Mouse (Mus musculus): ENCODE data around the gene Hmgcr. TPM values are rescaled to one million over a fixed set of nuclear protein-coding genes. Genes with fewer than 3 reads are reported as not detected.

The Hmgcr gene
- total RNA-seq (2021): 1 to 10 TPM; 4.3 to 7.6 TPM
- long read RNA-seq, experiment 1, full-length matches to known transcripts: 2 of 2 reads
- long read RNA-seq, experiment 1, partial matches to known transcripts: 0 of 2 reads
- long read RNA-seq, experiment 1, other reads (novel, unspliced or antisense): 0 of 2 reads
- long read RNA-seq, experiment 2, full-length matches to known transcripts: 3 of 5 reads
- long read RNA-seq, experiment 2, partial matches to known transcripts: 0 of 5 reads
- long read RNA-seq, experiment 2, other reads (novel, unspliced or antisense): 2 of 5 reads

DNA sequence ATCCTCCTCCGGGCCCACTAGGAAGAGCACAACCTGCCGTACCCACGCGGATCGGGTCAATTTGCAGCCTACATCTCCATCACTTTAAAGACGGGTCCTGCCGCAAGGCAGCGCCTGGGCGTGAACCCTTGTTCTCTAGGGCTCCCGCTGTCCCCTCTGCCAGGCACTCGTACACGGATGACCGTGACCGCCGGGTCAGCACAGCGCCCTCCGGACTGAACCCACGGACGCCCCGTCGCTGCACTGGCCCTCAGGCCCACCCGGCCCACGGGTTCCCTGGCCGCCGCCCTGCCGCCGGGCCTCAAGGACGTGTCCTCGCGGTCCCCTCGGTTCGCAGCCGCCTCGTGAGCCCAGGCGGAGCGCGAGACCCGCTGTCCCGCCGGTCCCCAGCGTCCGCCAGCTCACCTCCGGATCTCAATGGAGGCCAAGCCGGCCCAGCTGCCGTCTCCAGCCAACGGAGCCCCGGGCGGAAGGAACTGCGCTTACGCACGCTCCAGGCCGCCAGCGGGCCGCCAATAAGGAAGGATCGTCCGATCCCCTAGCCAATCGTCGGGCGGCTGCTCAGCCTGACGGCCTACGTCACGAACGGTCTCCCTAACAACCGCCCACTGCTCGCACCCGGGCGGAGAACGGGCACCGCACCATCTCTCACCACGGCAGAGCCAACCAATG is at the start of gene Hmgcr:
Gene Hmgcr, minus strand, starts transcription at position 531 of the 672 bp plus-strand sequence.
- peak; percentile 94 to 96 for DNase-seq
- intact Hi-C loops (cut with DNase I): loop anchor here (10.0 kb wide), 1 partner anchor 1264 kb away; no protein-coding TSS in a partner anchor

DNA sequence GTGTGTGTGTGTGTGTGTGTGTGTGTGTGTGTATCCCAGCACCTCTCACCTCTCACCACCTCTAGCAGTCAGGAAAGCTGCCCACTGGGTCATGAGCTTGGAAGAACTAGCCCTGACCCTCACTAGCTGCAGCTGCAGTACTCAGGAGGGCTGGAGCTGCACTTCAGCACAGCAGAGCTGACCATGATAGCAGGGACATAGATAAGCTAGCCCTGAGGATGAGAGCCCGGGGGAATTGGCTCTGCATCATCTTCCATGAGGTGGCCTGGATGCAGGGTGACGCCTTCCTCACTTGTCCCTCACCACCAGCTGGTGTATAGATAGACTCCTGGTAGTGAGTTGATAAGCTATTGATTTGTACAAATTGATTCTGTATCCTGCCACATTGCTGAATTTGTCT is 49.3 kb upstream of the Hmgcr start:
- no peak for DNase-seq
- intact Hi-C loops (cut with DNase I): no loop called here

DNA sequence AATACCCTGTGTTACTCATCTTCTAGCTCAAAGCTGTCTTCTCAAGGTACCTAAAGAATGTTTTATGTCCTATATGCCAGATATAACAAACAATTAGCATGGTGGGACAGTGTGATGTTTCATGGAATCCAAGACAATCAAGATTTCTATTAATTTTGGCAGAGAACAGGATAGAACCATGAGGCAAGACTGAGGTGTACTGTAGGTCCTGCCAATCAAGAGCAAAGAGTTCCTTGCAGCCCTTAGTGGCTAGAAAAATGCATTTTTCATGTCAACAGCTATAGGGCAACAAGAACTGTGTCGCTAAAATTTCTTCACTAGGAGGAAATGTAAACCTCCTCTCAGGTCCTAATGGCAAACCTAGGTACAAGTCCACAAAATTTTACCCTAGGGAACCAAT is 47.1 kb upstream of the Hmgcr start:
- no peak for DNase-seq
- intact Hi-C loops (cut with DNase I): no loop called here

DNA sequence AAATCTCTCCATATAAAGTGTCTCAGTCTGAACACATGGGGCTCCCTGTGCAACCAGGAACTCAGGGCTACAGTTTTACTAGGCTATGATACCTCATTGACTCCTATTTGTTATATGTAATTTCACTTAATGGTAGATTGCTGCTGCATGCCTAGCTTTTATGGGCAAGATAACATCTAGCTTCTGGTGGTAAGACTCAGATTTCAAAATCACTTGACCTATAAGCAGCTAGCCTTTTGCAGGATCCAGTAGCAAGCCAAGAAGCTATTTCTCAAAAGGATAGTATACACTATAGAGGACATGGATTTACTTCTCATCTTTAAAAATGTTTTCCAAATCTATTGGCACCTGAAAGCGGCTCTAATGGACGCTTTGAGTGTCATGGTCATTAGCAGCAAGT is 45.6 kb upstream of the Hmgcr start:
- intact Hi-C loops (cut with DNase I): no loop called here

DNA sequence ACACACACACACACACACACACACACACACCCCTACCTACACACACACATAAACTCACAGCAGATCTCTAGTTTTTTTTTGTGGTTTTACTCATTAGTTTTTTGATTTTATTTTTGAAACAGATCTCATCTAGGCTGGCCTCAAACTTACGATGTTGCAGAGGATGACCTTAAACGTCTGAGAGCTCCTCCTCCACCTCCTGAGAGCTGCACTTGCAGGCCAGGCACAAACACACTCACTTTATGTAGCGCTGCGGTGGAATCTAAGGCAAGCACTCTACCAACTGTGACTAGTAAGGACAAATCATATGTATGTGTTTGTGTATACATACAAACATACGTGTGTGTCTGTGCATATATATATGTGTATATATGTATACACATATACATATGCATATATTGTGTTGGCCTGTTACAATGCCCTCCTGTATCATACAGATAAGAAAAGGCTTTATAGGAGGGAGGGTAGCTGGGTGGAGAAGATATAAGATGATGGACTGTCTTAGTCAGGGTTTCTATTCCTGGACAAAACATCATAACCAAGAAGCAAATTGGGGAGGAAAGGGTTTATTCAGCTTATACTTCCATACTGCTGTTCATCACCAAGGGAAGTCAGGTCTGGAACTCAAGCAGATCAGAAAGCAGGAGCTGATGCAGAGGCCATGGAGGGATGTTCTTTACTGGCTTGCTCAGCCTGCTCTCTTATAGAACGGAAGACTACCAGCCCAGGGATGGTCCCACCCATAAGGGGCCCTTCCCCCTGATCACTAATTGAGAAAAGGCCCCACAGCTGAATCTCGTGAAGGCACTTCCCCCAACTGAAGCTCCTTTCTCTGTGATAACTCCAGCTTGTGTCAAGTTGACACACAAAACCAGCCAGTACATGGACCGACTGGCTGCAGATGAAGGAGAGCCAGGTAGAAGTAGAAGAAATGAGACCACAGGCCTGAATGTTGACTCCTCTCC is 38.8 kb upstream of the Hmgcr start:
- DNase-seq: no peak
- intact Hi-C loops (cut with DNase I): no loop called here

More for the DNA sequence above, 45.6 kb upstream of the Hmgcr start:
- DNase-seq: no peak

DNA sequence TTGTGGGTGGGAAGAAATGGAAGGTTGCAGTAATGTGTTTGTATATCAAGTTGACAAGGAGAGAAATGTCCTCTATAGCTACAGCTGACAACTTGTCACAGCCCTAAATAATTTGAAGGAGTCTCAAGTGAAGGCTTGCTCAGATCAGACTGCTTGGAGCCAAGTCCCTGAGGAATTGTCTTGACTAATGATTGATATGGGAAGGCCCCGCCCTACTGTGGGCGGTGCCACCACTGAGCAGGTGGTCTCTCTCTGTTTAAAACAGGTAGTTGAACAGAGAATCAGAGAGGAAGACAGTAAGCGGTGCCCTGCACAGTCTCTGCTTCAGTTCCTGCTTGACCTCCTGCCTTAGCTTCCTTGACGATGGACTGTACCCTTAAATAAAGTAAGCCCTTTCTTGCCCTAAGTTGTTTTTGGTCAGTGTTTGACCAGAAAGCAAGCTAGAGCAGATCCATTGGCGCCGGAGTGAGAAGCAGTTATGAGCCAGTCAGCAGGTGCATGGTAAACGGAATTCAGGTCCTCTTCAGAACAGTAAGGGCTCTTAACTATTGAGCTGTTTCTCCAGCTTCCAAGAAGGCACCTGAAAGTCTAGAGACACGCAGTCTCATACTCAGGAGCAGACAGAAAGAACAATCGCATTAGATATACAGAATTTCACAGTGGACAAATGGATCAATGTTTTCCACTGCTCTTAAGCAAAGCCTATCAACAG is 32.0 kb upstream of the Hmgcr start:
- DNase-seq: no peak
- intact Hi-C loops (cut with DNase I): no loop called here

DNA sequence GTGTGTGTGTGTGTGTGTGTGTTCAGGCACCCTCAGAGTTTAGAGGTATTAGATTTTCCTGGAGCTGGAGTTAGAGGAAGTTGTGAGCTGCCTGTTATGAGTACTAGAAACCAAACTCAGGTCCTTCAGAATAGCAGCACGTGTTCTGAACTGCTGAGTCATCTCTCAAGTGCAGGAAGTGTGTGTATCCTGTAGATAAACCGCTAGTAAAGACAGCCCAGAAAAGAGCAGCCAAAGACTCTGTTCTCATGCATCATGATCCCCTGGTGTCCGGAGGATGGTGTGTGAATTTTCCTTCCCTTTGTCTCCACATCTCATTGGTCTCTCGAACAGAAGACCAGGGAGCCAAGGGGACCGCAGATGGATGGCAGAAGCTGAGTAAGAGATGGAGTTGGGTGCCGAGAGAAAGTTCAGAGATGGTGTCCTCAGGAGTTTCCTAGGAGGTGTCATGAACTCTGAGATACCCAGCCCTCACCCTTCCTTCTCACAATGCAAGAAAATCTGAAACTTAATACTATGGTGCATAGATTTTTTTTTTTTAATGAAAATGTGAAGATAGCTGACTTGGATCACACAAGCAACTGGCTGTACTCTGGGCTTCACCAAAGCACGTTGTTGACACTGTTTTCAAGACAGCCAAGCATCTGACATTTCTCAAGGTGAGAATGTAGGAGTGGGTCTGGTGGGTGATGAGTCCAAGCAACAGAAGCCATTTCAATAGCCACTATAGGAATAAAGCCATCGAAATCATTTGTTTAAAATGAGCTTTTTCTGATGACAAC is 27.3 kb upstream of the Hmgcr start:
- no peak for DNase-seq
- intact Hi-C loops (cut with DNase I): no loop called here

DNA sequence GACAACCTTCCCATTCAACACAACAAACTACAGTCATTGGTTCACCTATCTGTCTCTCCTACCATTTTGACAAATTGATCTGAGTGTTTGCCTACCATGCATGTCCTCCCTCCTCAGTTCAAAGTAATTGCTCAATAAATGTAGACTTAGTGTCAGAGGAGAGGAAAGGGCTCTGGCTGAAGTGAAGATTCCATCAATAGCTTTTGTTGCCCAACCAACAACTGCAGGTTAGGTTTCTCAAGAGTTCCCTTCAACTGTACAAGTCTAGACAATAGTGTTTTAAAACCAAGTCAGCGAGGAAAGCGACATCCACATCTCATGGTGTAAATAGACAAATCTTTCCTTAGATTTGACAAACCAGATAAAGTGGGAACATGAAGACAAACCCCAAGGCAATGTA is 24.7 kb upstream of the Hmgcr start:
- intact Hi-C loops (cut with DNase I): no loop called here
- DNase-seq: no peak

DNA sequence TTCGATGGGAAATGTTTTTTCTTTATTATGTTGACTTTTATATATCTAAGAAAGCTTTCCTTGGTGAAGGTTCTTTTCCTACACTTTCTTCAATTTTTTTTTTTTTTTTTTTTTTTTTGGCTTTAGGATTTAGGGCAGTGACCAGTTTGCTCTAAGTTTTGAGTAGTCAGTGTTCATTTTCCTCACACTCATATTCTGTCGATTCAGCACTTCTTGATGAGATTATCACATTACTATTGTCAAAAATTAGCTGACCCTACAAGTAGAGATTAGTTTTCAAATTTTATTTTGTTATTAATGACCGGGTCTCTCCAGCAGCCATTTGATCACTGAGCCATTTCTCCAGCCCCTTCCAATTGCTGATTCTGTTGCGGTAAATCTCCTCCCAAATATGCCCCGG is 19.2 kb upstream of the Hmgcr start:
- intact Hi-C loops (cut with DNase I): no loop called here
- no peak for DNase-seq

DNA sequence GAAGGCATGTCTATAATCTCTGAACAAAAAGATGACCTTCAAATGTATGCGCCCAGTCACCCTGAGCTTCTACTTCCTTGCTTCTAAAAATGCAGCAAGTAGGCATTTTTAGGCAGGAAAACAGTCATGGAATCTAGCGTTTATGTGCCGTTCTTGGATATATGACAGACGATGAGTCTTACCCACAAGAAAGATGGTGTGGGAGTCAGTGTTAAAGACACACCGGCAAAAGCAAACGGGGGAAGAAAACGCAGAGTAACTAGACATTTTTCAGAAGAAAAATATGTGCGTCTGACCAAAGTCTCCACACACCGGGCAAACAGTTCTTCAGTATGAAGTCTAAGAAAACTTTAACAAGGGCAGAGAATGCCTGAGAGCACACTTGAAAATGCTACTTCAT is 16.5 kb upstream of the Hmgcr start:
- DNase-seq: no peak

DNA sequence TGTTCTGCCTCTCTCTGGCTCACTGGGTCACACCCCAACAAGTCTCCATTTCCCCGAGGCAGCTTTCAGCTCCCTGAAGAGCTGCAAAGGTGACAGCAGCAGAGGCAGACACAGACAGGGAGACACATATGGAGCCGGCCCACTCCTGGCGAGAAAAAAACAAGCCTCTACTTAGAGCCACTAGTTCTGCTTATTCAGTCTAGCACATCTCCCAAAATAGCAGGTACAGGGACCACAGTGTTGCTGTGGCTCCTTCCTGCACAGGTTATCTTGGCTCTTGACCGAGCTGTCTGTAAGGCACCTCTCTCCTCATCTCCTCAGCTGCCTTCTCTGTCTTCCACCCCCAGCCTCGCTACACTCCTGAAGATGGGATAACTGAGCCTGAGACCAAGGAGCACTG is 14.0 kb upstream of the Hmgcr start:
- no peak for DNase-seq
- intact Hi-C loops (cut with DNase I): no loop called here

More for the DNA sequence above, 16.5 kb upstream of the Hmgcr start:
- intact Hi-C loops (cut with DNase I): no loop called here

DNA sequence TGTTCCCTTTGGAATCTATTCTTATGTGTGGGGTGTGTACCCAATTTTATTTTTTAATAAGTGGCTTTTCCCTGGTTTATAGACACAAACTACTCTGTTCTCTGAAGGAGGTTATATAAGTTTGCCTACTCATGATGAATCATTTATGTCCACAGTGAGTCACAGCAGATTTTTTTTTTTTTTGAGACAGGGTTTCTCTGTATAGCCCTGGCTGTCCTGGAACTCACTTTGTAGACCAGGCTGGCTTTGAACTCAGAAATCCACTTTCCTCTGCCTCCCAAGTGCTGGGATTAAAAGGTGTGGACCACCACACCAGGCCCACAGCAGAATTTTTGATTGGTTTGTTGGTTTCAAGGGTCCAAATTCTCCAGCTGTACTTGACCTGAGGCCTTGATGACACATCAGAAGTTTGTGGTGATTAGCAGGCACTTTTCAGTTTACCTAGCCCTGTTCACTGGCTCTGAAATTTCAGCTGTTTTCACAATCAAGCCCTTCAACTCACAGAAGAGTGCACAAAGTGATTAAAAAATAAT is 10.4 kb upstream of the Hmgcr start:
- no peak for DNase-seq
- intact Hi-C loops (cut with DNase I): no loop called here

DNA sequence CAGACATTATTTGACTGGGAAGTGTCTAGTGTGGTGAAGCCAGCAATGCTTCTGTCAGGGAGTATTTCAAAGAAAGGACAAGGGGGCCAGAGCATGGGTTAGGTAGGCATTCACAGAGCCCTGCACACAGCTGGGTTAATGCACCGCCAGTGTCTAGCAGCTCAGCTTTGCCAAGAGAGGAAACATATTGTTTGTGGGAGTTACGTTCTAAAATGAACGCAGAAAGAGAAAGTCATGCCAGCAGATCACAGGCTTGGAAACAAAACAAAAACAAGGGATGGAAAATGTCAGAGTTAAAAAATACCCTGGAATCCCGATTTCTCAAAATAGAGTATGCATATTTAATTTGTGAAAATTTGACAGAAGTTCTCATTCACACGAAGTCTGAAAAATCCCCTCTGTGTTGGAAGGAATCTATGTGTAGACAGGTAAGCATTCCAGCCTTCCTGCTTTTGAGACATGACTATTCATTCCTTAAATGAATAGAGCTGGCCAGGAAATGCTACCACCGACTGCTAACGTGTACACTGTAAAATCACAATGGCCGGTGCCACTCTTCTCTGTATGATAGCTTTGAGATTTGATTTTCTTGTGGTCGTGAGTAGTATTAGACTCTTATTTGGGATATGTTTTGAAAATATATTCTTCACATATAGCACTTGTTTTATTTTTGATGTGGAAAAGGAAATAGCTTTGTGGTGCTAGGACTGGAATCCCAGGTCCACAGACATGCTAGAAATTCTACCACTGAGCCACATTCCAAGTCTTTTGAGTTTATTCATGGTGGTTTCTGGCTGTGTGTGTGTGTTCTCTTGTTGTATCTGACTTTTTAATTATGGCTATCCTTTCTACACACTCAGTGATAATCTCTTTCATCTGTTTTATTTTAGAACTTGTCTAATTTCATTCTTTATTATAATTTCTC is 9.7 kb upstream of the Hmgcr start:
- no peak for DNase-seq
- intact Hi-C loops (cut with DNase I): no loop called here

DNA sequence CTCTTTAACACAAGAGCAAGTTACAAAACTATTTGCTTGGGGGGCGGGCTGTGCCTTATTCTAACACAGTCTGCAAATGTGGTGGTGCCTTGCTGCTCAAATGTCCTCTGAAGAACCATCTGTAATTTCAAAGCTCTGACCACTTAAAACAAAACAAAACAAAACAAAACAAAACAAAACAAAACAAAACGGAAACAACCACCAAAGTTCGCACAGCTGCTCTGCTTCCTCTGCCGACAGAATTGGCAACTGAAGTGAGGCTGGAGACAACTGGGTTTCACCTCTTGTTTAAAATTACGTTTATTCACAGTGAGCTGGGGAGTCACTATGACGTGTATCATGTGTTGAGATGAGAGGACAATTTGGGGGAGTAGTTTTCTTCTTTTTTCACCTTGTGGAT is 7.9 kb upstream of the Hmgcr start:
- DNase-seq: no peak
- intact Hi-C loops (cut with DNase I): loop anchor here (10.0 kb wide), 1 partner anchor 1256 kb away; no protein-coding TSS in a partner anchor

DNA sequence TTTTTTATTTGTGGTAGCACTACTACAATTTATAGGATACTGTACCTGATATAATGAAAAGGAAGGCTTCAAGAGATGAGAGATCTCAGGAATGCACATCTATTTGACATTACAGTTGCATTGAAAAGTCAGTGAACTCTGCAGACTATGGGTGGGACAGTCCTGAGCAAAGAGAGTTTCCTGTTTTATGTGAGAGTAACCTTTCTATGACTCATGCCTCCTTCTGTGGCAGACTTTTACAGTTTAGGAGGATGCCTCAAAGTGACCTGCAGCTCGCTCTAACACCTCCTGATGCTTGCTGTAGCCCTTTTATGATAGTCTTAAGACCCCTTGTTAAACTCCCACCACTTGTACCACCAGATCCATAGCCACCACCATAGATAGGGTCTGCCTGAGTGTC is 6.3 kb upstream of the Hmgcr start:
- DNase-seq: no peak
- intact Hi-C loops (cut with DNase I): loop anchor here (10.0 kb wide), 1 partner anchor 1258 kb away; no protein-coding TSS in a partner anchor

DNA sequence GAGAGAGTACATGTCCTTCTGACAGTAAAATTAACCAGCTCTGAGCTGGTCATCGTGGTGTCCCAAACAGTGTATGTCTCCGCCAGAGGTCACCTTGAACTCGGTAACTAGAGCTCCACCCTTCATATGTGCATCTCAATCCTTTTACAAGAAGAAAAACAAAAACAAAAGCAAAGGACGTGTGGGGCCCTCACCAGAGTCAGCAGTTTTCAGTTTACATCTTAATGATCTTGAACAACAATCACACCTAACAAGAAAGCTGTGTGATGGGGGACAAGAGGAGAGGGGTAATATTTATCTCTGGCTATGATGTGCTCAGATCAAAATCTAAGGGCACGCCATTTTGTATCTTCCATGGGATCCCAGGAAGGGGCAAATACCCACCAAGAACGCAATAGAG is 5.0 kb upstream of the Hmgcr start:
- intact Hi-C loops (cut with DNase I): loop anchor here (10.0 kb wide), 1 partner anchor 1259 kb away; no protein-coding TSS in a partner anchor
- DNase-seq: no peak

DNA sequence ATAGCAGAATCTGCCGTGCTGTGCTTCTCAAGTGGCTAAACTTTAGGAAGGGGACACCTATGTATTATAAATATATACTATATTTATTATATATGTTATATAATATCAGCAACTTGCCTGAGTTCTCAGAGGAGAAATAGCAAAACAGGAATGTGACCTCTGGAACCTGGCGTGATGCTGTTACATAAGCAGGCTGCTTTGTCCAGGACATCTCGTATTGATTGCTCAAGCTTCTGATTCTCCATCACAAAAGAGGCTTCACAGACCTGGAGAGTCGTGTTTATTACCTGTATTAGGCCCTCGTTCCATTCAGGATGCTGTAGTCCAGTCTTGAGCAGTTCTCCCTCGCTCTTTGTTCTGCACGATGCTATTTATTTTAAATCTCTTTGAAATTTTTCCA is 3.1 kb upstream of the Hmgcr start:
- intact Hi-C loops (cut with DNase I): loop anchor here (10.0 kb wide), 1 partner anchor 1261 kb away; no protein-coding TSS in a partner anchor
- DNase-seq: no peak

DNA sequence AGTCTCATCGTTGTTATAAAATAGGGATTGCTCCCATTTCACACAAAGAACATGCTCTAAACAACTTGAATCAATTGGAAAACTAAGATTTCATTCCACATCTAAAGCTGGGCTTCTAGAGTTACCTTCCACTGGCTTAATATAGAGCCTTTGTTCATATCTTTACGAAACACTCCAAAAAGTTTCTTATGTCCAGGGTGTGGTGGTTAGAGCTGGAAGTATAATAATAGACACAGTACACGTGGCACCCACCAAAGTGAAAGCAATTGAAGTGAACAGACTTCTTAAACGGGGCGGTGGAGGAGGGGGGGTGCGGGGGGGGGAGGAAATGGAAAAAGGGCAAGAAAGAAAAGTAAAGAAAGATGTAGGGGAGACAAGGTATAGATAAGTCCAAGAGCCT is 1.5 kb upstream of the Hmgcr start:
- intact Hi-C loops (cut with DNase I): loop anchor here (10.0 kb wide), 1 partner anchor 1263 kb away; no protein-coding TSS in a partner anchor
- no peak for DNase-seq
